Mouse (Mus musculus) MEL (cell line): ENCODE results near the gene Tmem131. TPM values are rescaled to one million over a fixed set of nuclear protein-coding genes. Genes with fewer than 3 reads are reported as not detected.
A peak's percentile ranks its signal among the peaks of the same experiment; 100 is the strongest.

Experiments
- DNase-seq: peaks from one replicate; pipeline ENCODE4 v3.0.0; 2011; ENCODE audit warnings: low read depth, low spot score
- H3K27ac ChIP-seq: 2 replicates; pipeline ENCODE4 v1.5.1; 2012; ENCODE audit warnings: low read depth, mild to moderate bottlenecking, control low read depth, low read length, moderate library complexity; ENCODE audit not compliant: control insufficient read depth
- H3K27me3 ChIP-seq, 2 experiments: fragments of 150-350 bp in 1 of 2; sonication (generic) in 1 of 2; 2 replicates each; pipeline ENCODE4 v1.6.1; 2012; ENCODE audit warnings: low read length in 2 of 2, mild to moderate bottlenecking in 2 of 2, improper control_type of control experiment in 1 of 2, moderate library complexity in 1 of 2; ENCODE audit not compliant: insufficient read depth in 2 of 2, control insufficient read depth in 1 of 2
- H3K36me3 ChIP-seq, 2 experiments: 2 replicates each; pipeline ENCODE4 v1.6.1; 2012 to 2014; ENCODE audit warnings: low read length in 2 of 2, improper control_type of control experiment in 1 of 2, inconsistent platforms in 1 of 2, mild to moderate bottlenecking in 1 of 2; ENCODE audit not compliant: insufficient read depth in 2 of 2, control insufficient read depth in 1 of 2
- H3K4me1 ChIP-seq, 2 experiments: fragments of 150-350 bp in 1 of 2; sonication (generic) in 1 of 2; 2 replicates each; pipeline ENCODE4 v1.6.1; 2012; ENCODE audit warnings: low read length in 2 of 2, improper control_type of control experiment in 1 of 2, mild to moderate bottlenecking in 1 of 2; ENCODE audit not compliant: insufficient read depth in 2 of 2, control insufficient read depth in 1 of 2
- H3K4me3 ChIP-seq, 2 experiments: fragments of 150-350 bp in 1 of 2; sonication (generic) in 1 of 2; 2 replicates each; pipeline ENCODE4 v1.5.1; 2012; ENCODE audit warnings: low read depth in 2 of 2, low read length in 2 of 2, mild to moderate bottlenecking in 2 of 2, moderate library complexity in 2 of 2, control low read depth in 1 of 2, improper control_type of control experiment in 1 of 2; ENCODE audit not compliant: control insufficient read depth in 1 of 2, insufficient read depth in 1 of 2
- H3K79me2 ChIP-seq: 2 replicates; pipeline ENCODE4 v1.6.1; 2012; ENCODE audit warnings: mild to moderate bottlenecking, low read length, moderate library complexity; ENCODE audit not compliant: control insufficient read depth, poor library complexity, insufficient read depth
- H3K9ac ChIP-seq: 2 replicates; pipeline ENCODE4 v1.6.1; 2012; ENCODE audit warnings: low read depth, mild to moderate bottlenecking, control low read depth, low read length, moderate library complexity; ENCODE audit not compliant: control insufficient read depth, poor library complexity, severe bottlenecking
- H3K9me3 ChIP-seq: fragments of 150-350 bp; sonication (generic); replicated peaks from 2 replicates; pipeline ENCODE4 v1.6.1; 2012; ENCODE audit warnings: mild to moderate bottlenecking, low read length, improper control_type of control experiment, moderate library complexity; ENCODE audit not compliant: insufficient read depth
- BHLHE40 ChIP-seq: IDR thresholded peaks from 2 replicates; pipeline ENCODE4 v1.6.1; 2012; ENCODE audit warnings: low read depth, mild to moderate bottlenecking, inconsistent platforms, low read length, improper control_type of control experiment, borderline replicate concordance
- E2F4 ChIP-seq: IDR thresholded peaks from 2 replicates; pipeline ENCODE4 v1.6.1; 2011; ENCODE audit warnings: low read depth, low read length, improper control_type of control experiment, borderline replicate concordance
- EP300 ChIP-seq, 2 experiments: IDR thresholded peaks; 2 replicates each; pipeline ENCODE4 v1.6.1; 2011; ENCODE audit warnings: improper control_type of control experiment in 2 of 2, low read length in 2 of 2, low read depth in 1 of 2, mild to moderate bottlenecking in 1 of 2
- HCFC1 ChIP-seq: IDR thresholded peaks from 2 replicates; pipeline ENCODE4 v1.6.1; 2012; ENCODE audit warnings: low read depth, mild to moderate bottlenecking, inconsistent platforms, low read length, improper control_type of control experiment, moderate library complexity
- JUND ChIP-seq: IDR thresholded peaks from 2 replicates; pipeline ENCODE4 v1.6.1; 2011; ENCODE audit warnings: low read depth, mild to moderate bottlenecking, improper control_type of control experiment, low read length
- KAT2A ChIP-seq: conservative IDR thresholded peaks from 2 replicates; pipeline ENCODE4 v1.6.1; 2012; ENCODE audit warnings: low read depth, low read length, improper control_type of control experiment, inconsistent platforms
- MAFK ChIP-seq: IDR thresholded peaks from 2 replicates; pipeline ENCODE4 v1.6.1; 2011; ENCODE audit warnings: low read depth, mild to moderate bottlenecking, low read length, improper control_type of control experiment, borderline replicate concordance
- MAX ChIP-seq: IDR thresholded peaks from 2 replicates; pipeline ENCODE4 v1.6.1; 2011; ENCODE audit warnings: low read length, improper control_type of control experiment
- MEF2A ChIP-seq: IDR thresholded peaks from 2 replicates; pipeline ENCODE4 v1.6.1; 2014; ENCODE audit warnings: low read depth, mild to moderate bottlenecking, inconsistent platforms, low read length, improper control_type of control experiment; ENCODE audit not compliant: poor library complexity, insufficient replicate concordance, severe bottlenecking; ENCODE audit errors: extremely low read depth
- MXI1 ChIP-seq: IDR thresholded peaks from 2 replicates; pipeline ENCODE4 v1.6.1; 2011; ENCODE audit warnings: mild to moderate bottlenecking, low read depth, low read length, improper control_type of control experiment
- MYB ChIP-seq: IDR thresholded peaks from 2 replicates; pipeline ENCODE4 v1.6.1; 2011; ENCODE audit warnings: mild to moderate bottlenecking, low read depth, low read length, improper control_type of control experiment
- POLR2AphosphoS2 ChIP-seq: IDR thresholded peaks from 2 replicates; pipeline ENCODE4 v1.6.1; 2011; ENCODE audit warnings: low read length, improper control_type of control experiment
- POLR2AphosphoS5 ChIP-seq: IDR thresholded peaks from 2 replicates; pipeline ENCODE4 v1.6.1; 2012; ENCODE audit warnings: low read depth, borderline replicate concordance, mild to moderate bottlenecking, inconsistent platforms, low read length, moderate library complexity, mixed read lengths
- SIN3A ChIP-seq: IDR thresholded peaks from 2 replicates; pipeline ENCODE4 v1.6.1; 2012; ENCODE audit warnings: low read length, improper control_type of control experiment, inconsistent platforms
- TAL1 ChIP-seq: IDR thresholded peaks from 2 replicates; pipeline ENCODE4 v1.6.1; 2012; ENCODE audit warnings: mild to moderate bottlenecking, inconsistent platforms, low read length, moderate library complexity, mixed read lengths
- UBTF ChIP-seq: IDR thresholded peaks from 2 replicates; pipeline ENCODE4 v1.6.1; 2012; ENCODE audit warnings: low read depth, mild to moderate bottlenecking, inconsistent platforms, low read length, improper control_type of control experiment, moderate library complexity, borderline replicate concordance; ENCODE audit not compliant: insufficient read depth
- USF1 ChIP-seq: IDR thresholded peaks from 2 replicates; pipeline ENCODE4 v1.6.1; 2014; ENCODE audit warnings: low read depth, mild to moderate bottlenecking, inconsistent platforms, low read length, improper control_type of control experiment, moderate library complexity
- ZC3H11A ChIP-seq: IDR thresholded peaks from 2 replicates; pipeline ENCODE4 v1.6.1; 2012; ENCODE audit warnings: low read depth, mild to moderate bottlenecking, inconsistent platforms, low read length, improper control_type of control experiment
- ZMIZ1 ChIP-seq: IDR thresholded peaks from 2 replicates; pipeline ENCODE4 v1.6.1; 2012; ENCODE audit warnings: low read depth, mild to moderate bottlenecking, inconsistent platforms, low read length, improper control_type of control experiment, moderate library complexity
- polyA plus RNA-seq, 2 experiments: library from polyadenylated mRNA; stranded (reverse) in 1 of 2; unstranded in 1 of 2; fragments of >175 nt in 1 of 2; fragments of >200 nt in 1 of 2; gene quantifications; 2 replicates each; pipeline versions ENCODE4 v1.2.1 to v1.2.4; 2012; ENCODE audit warnings: low replicate concordance in 2 of 2, low read depth in 1 of 2; ENCODE audit not compliant: insufficient read length in 2 of 2, insufficient read depth in 1 of 2, missing spikeins in 1 of 2
- total RNA-seq: library from RNA; depleted of rRNA; stranded (reverse); fragments of 300-350 nt; gene quantifications from 2 replicates; pipeline ENCODE4 v1.2.3, GENCODE M21; 2012

Tmem131 gene
- total and polyA plus RNA-seq, 3 experiments: 11.4 to 196 (median 48.8) TPM

- DNase-seq: peak; percentile 48
- Histone ChIP-seq H3K4me3 (peak overlapping the region; percentile 84 to 91), H3K27ac (peak overlapping the region; percentile 28; the same call in 1 of the 2 replicates), H3K79me2 (peaks cover 32% of the 10 kb centered on the region), H3K9ac (peak overlapping the region; percentile 99), H3K36me3 (peaks cover 0 to 46% of the 10 kb centered on the region in 2 experiments; a peak in 2 of 4 replicates), H3K27me3 (no peaks in the 10 kb centered on the region), H3K9me3 (no peaks in the 10 kb centered on the region), H3K4me1 (peaks cover 29 to 39% of the 10 kb centered on the region in 2 experiments)
- TF ChIP-seq HCFC1: 0 out of 2 replicates have a peak, but pooled peaks have one; percentile 29
- TF ChIP-seq USF1: no peak
- no peak; the same call in 1 of the 2 replicates for TF ChIP-seq SIN3A
- TF ChIP-seq KAT2A: no peak
- no peak for TF ChIP-seq E2F4
- TF ChIP-seq MEF2A: no peak
- no peak for TF ChIP-seq ZC3H11A
- TF ChIP-seq MAFK: no peak
- TF ChIP-seq BHLHE40: no peak
- TF ChIP-seq UBTF: no peak
- no peak for TF ChIP-seq POLR2AphosphoS2
- no peak for TF ChIP-seq MXI1
- 0 out of 4 replicates have a peak, but pooled peaks of 1 of the 2 experiments have one; percentile 4 for TF ChIP-seq EP300 (IDR thresholded peaks at IDR 0.05; ENCODE audit: low read depth in 1 of 2, low read length in 2 of 2)
- no peak for TF ChIP-seq POLR2AphosphoS5
- no peak for TF ChIP-seq MAX
- no peak for TF ChIP-seq MYB
Observed at GRCm38 (mm10) chr1:36938348-36938747, 5.1 kb downstream of the Tmem131 start.

DNA sequence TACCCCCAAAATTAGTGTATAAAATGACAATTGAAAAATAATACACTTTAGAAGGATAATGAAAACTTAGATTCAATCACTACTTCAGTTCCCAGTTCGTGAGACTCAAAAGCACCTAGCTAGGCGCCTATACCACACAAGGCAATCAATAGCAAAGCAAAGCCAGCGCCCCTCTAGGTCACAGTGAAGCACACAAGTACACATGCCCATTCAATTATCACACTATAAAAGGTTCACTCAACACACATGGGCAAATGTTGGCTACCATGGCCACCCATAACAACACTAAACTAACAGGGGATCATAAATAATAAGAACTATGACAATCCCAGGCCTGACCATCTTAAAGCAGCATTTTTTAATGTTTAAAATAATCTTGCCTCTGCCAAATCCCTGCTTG lies 5.8 kb downstream of the Tmem131 start:
- no peak overlapping the region for H3K27ac ChIP-seq

More for the DNA sequence above, 5.8 kb downstream of the Tmem131 start:
- Histone ChIP-seq H3K27me3 (no peaks in the 10 kb centered on the region), H3K4me3 (peak overlapping the region; percentile 35 to 84; a peak in 2 of 4 replicates), H3K79me2 (peaks cover 38% of the 10 kb centered on the region), H3K9me3 (no peaks in the 10 kb centered on the region), H3K4me1 (peaks cover 27 to 36% of the 10 kb centered on the region in 2 experiments), H3K36me3 (peaks cover 0 to 44% of the 10 kb centered on the region in 2 experiments; a peak in 2 of 4 replicates), H3K9ac (peak overlapping the region; percentile 29; the same call in 1 of the 2 replicates)
- peak; percentile 34 for DNase-seq
- TF ChIP-seq SIN3A (peak; percentile 4; the same call in 1 of the 2 replicates), JUND (no peak), ZMIZ1 (no peak), TAL1 (no peak)
